Mouse (Mus musculus) layer of hippocampus, adult 9-10 months (tissue): ENCODE data around the gene Myh10.

Experiments
- DNase-seq: peaks from one replicate; pipeline ENCODE4 v3.0.0; 2022; ENCODE audit warnings: low spot score

Myh10 gene

GRCm38 (mm10) chr11:68863631-68864091, 172.3 kb downstream of the Myh10 start:
- no peak for DNase-seq

GRCm38 (mm10) chr11:68864544-68865189, 173.3 kb downstream of the Myh10 start:
- DNase-seq = no peak
